Comparison of ENCODE assay signal across 8 mouse cellular contexts in the genomic region with DNA sequence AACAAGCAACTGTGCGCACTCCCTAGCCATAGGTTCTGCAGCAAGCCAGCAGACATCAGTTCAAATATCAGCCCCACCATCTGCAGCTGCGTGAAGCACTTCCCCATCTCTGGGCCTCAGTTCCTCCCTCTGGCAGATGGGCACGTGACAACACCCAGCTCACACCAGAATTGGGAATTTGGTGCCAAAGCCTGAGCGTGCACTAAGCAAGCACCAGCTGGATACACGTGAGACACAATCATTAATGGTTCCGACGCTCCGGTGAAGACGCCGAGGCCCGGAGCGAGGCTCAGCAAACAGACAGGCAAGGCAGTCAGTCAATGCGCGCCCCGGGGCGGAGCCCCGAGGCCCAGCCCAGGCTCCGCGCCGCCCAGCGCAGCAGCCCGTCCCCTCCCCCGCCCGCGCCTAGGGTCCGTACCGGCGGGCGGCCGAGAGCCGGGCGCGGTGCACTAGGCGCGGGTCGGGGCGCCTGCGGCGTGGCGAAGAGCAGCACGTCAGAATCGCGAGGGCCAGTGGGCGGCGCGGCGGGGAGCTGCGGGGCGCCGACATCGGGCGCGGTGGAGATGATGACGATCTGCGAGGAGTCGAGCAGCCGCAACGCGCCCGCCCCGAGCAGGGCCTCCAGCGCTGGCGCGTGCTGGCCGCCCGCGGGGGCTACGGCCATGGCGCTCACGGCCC. TPM values are rescaled to one million over a fixed set of nuclear protein-coding genes. Genes with fewer than 3 reads are reported as not detected.
DNase-seq lines count a peak whose midpoint lies in the region; ATAC-seq lines count a peak whose summit lies in the region.

No protein-coding gene starts in this region.

- DNase-seq in A20 (ENCODE audit: low read depth, low spot score) (peak; percentile 92), MN1 (ENCODE audit: low spot score) (peak; percentile 81)
- peak; percentile 83 for DNase-seq in embryonic facial prominence, embryonic 10.5 days (ENCODE audit: low spot score)
- DNase-seq in kidney, postnatal 36 days, result peak; percentile 59 to 83
- DNase-seq in lung, postnatal 4 days, result peak; percentile 74 to 77
- DNase-seq in right cerebral cortex, postnatal 4 days, result peak; percentile 57
- no peak for DNase-seq in layer of hippocampus, adult 9-11 months

- H3K27ac ChIP-seq in embryonic facial prominence, embryonic 10.5 days (replicated peaks), result peak overlapping the region; percentile 97
- H3K27ac ChIP-seq in heart, embryonic 15.5 days, result peak overlapping the region; percentile 78

- peak overlapping the region; percentile 92 for H3K4me2 ChIP-seq in heart, embryonic 15.5 days

- H3K36me3 ChIP-seq in embryonic facial prominence, embryonic 10.5 days (replicated peaks), result peaks cover 10% of the 10 kb centered on the region
- no peaks in the 10 kb centered on the region for H3K36me3 ChIP-seq in heart, embryonic 15.5 days

- no peaks in the 10 kb centered on the region for H3K9me3 ChIP-seq in embryonic facial prominence, embryonic 10.5 days
- H3K9me3 ChIP-seq in heart, embryonic 15.5 days (replicated peaks), result no peaks in the 10 kb centered on the region

- ATAC-seq in heart, embryonic 15.5 days (replicated peaks; ENCODE audit: insufficient number of reproducible peaks, insufficient read depth, low FRiP score, low read depth), result peak; percentile 83

- WGBS in embryonic facial prominence, embryonic 10.5 days, result under 1% methylated on average over 70 of the region's 70 CpGs
- under 1% methylated on average over 66 of the region's 70 CpGs for WGBS in heart, embryonic 15.5 days

- H3K4me1 ChIP-seq in embryonic facial prominence, embryonic 10.5 days, result peaks cover 50% of the 10 kb centered on the region
- peaks cover 39% of the 10 kb centered on the region for H3K4me1 ChIP-seq in heart, embryonic 15.5 days (replicated peaks)

- H3K27me3 ChIP-seq in embryonic facial prominence, embryonic 10.5 days (replicated peaks; ENCODE audit: low read depth, poor library complexity, severe bottlenecking), result no peaks in the 10 kb centered on the region
- no peaks in the 10 kb centered on the region for H3K27me3 ChIP-seq in heart, embryonic 15.5 days

- peak overlapping the region; percentile 74 for H3K9ac ChIP-seq in heart, embryonic 15.5 days

- peak overlapping the region; percentile 90 for H3K4me3 ChIP-seq in embryonic facial prominence, embryonic 10.5 days
- peak overlapping the region; percentile 77 for H3K4me3 ChIP-seq in heart, embryonic 15.5 days

RNA-seq across cellular contexts. Expression of a gene that starts 0.5 kb away (rescaled TPM):
- polyA plus RNA-seq in embryonic facial prominence, embryonic 10.5 days (2016; fragmentation: Nextera tagmentation; extraction: Ambion mirVana), result 25.2 and 26.0 TPM in 2 replicates
- polyA plus RNA-seq in heart, embryonic 15.5 days (2015; fragmentation: Nextera tagmentation; extraction: Ambion mirVana), result 17.0 and 23.1 TPM in 2 replicates

RNA-seq across cellular contexts. Expression of a gene that starts 10.5 kb away (rescaled TPM):
- polyA plus RNA-seq in embryonic facial prominence, embryonic 10.5 days (2016; fragmentation: Nextera tagmentation; extraction: Ambion mirVana), result 3.2 and 3.6 TPM in 2 replicates
- polyA plus RNA-seq in heart, embryonic 15.5 days (2015; fragmentation: Nextera tagmentation; extraction: Ambion mirVana), result 2.0 and 2.4 TPM in 2 replicates

RNA-seq across cellular contexts. Expression of a gene that starts 17.6 kb away (rescaled TPM):
- polyA plus RNA-seq in embryonic facial prominence, embryonic 10.5 days (2016; fragmentation: Nextera tagmentation; extraction: Ambion mirVana), result 0.19 and 0.33 TPM in 2 replicates
- polyA plus RNA-seq in heart, embryonic 15.5 days (2015; fragmentation: Nextera tagmentation; extraction: Ambion mirVana), result 0.22 and 0.26 TPM in 2 replicates

RNA-seq across cellular contexts. Expression of a gene that starts 22.3 kb away (rescaled TPM):
- polyA plus RNA-seq in embryonic facial prominence, embryonic 10.5 days (2016; fragmentation: Nextera tagmentation; extraction: Ambion mirVana), result 1.3 and 2.9 TPM in 2 replicates
- polyA plus RNA-seq in heart, embryonic 15.5 days (2015; fragmentation: Nextera tagmentation; extraction: Ambion mirVana), result 0.43 and 0.99 TPM in 2 replicates

RNA-seq across cellular contexts. Expression of a gene that starts 34.3 kb away (rescaled TPM):
- 11.6 and 13.8 TPM in 2 replicates for polyA plus RNA-seq in embryonic facial prominence, embryonic 10.5 days (2016; fragmentation: Nextera tagmentation; extraction: Ambion mirVana)
- 24.6 and 27.1 TPM in 2 replicates for polyA plus RNA-seq in heart, embryonic 15.5 days (2015; fragmentation: Nextera tagmentation; extraction: Ambion mirVana)
